Mouse (Mus musculus): Measurements from ENCODE around the gene Cd79b.
A peak's percentile ranks its signal among the peaks of the same experiment; 100 is the strongest.

Cd79b gene

DNA sequence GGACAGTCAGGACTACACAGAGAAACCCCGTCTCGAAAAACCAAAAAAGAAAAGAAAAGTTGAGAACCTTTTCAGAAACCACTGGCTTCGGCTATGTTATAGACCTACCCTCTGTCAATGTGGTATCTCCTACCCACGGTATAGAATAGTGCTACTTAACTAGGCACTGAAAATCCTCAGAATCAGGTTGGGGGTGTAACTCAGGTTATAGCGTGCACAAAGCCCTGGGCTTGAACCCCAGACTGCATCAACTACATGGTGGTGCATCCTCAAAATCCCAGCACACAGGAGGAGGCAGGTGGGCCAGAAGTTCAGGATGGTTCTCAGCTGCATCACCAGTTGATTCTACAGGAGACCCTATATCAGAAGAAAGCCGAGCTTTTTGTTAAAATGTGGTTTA is 40.8 kb downstream of the Cd79b start:
- DNase-seq (ENCODE audit: low read depth, low spot score), result no peak

GRCm38 (mm10) chr11:106273311-106273684 is 41.3 kb downstream of the Cd79b start:
- no peak for DNase-seq (ENCODE audit: low read depth, low spot score)

DNA sequence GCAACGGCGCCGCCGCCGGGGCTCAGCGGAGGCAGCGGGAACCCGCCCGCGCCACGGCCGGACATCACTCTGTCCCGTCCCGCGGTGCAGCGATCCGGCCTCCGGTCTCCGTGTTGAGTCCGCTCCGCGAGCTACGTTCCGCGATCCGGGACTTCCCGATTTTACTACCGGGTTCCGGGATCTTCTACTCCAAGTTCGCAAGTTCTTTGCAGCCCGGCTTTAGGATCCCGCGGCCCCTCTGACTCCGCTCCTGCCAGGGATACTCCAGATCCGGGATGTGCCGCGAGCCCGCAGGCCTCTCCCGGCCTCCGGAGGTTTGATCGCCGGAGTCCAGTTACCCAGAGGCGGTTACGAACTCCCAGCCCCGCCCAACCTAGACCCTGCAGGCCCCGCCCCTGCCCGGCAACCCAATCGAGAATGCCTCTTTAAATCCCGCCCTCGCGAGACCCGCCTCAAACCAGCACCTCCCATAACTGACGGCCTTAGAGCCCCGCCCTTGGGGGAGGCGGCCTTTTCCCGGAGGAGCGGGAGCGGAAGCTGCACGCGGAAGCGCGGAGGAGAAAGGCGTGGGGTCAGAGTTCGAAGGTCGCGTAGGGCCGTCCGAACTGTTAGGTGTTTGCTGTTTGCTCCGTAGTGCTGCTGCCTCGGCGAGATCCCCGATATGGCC is 41.8 kb downstream of the Cd79b start, which contains the start of gene Smarcd2:
TSS of gene Smarcd2 (minus strand) at position 329 of the 667 bp plus-strand sequence.
- peak; percentile 100 for DNase-seq (ENCODE audit: low read depth, low spot score)

- peak; percentile 32 for DNase-seq (ENCODE audit: low read depth, low spot score)
Measured at GRCm38 (mm10) chr11:106271794-106272643, 42.5 kb downstream of the Cd79b start.

DNA sequence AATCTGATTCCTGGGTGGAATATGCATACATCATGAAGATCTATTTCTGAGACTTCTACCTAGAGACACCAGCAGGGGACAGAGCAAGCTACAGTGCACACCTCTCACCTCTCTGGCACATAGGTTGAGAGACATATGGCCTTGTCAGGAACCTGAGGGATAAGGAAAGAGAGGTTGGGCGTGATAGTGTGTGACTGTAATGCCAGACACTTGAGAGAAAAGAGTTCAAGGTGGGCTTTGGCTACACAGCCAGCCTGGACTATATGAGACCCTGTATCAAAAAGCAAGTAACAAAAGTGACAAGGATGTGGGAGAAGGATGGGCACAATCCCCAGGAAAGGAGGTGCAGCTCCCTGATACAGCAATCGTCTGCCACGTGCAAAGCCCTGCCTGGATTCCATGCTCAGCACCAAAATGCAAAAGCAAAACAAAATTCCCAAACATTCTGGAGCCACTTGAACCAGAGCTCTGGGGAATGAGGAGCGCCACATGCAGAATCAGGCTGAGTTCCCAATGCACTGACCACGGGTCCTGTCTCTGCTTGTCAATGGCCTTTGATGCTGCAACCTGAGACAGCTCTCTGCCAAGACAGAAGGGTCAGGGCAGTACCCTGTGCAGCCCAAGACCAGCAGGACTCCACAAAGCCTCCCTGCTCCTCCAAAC is 43.3 kb downstream of the Cd79b start:
- DNase-seq (ENCODE audit: low read depth, low spot score), result no peak

DNA sequence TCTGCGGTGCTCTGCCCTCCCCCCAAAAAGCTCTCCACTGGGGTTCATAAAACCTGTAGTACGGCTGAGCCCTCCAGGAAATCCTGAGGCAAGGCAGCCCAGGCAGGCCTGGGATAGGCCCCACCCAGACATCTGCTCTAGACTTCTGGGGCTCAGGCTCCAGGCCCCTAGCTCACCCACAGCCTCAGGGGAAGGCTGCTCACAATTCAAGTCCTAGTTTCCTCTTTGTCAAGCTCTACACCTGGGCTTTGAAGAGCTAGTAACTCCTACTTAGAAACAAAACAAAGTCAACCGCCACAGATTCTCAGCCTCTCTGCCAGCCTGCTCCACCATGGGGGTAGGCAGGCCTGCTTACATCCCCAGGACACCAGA is 45.5 kb downstream of the Cd79b start:
- peak; percentile 60 for DNase-seq (ENCODE audit: low read depth, low spot score)

- DNase-seq (ENCODE audit: low read depth, low spot score), result no peak
Measured at GRCm38 (mm10) chr11:106268326-106269059, 46.1 kb downstream of the Cd79b start.

DNA sequence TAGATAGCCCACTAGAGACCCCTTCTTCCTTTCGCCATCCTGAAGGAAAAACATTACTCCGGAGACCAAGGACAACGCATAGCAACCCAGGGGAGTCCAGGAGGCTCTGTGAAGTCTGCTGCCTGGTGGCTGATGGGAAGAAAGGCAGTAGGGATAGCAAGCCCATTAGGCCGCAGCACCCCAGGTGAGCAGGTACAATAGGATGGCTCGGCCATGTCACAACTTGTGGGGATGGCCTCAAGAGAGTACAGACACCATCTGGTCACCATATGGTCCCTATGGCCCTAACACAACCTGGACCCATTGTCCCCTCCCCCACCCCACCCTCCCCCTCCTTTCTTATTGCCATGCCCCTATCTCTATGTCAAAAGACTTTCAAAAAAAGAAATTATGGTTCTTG is 46.7 kb downstream of the Cd79b start:
- no peak for DNase-seq (ENCODE audit: low read depth, low spot score)

DNA sequence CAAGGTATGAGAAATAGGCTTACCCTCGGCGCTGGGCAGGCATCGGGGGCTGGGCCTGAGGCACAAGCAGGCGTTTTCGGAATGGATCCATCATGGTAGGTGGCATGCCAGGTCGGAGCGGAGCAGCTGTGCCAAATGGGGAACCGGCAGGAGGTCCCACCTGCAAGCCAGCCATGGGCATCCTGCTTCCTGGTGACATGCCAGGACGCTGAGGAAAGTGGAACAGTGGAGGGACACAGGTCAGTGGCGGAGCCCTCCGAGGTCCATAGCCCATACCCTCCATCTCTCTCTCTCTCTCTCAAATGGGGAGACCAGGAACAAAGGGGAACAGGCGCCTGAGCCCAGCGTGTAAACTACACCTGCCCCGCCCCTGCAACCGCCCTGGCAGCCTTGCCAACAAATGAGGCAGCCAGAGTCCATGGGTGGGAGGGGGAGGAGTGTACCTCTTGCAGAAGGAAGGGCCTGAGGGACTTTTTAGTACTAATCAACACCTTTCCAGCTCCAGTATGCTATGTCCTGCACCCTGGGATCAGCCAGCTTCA is 47.2 kb downstream of the Cd79b start:
- no peak for DNase-seq (ENCODE audit: low read depth, low spot score)

- DNase-seq (ENCODE audit: low read depth, low spot score), result no peak
Measured at GRCm38 (mm10) chr11:106266431-106266830, 48.1 kb downstream of the Cd79b start.

- no peak for DNase-seq (ENCODE audit: low read depth, low spot score)
Measured at GRCm38 (mm10) chr11:106265570-106265969, 49.0 kb downstream of the Cd79b start.

DNA sequence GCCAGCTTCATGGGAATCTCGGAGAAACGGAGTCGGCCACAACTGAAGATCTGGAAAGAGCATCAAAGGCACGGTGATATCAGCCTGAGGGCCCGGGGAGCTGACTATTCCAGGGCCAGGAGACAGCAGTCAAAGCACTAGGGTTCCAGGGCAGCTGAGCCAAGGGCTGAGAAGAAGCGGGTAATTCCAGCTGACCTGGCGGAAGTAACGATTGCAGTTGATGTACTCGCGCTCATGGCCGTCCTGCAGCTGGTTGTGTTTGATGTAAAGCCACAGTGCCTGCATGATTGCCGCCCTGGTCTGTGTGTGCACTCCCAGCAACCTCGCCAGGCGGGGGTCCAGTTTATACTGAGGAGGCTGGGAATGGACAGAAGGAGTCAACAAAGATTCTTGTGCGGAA is 49.6 kb downstream of the Cd79b start:
- no peak for DNase-seq (ENCODE audit: low read depth, low spot score)

GRCm38 (mm10) chr11:106263963-106264362 is 50.6 kb downstream of the Cd79b start:
- no peak for DNase-seq (ENCODE audit: low read depth, low spot score)

Measured in ZHBTc4 (cell line).